Mouse (Mus musculus): ENCODE measurements around the gene Pilra.

Gene Pilra

DNA sequence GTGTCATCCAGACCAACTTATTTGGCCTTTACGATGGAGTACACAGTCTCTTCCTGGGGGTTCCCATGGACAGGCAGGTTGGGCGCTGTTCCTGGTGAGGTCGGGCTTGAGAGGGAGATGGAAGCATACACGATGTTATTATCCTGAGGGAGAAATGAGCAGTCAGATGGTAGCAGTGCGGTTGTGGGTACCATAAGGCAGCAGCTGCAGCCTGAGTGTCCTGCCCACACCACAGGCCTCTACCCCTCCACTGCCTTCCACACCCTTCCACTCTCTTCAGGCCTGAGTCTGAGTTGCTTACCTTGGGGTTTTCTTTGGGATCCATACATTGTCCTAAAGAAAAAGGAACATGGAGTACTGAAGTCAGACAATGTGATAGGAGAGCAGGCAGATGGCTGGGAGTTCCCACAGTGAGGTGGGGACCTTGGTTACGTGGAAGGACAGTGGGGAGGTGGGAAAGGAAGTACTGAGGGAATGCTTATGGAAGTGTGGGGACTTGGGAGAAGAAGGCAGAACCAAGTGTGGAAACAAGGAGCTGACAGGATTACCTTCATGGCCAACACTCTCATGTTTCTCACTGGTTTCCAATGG is 12.5 kb downstream of the Pilra start:
- no peak for DNase-seq (ENCODE audit: low spot score)

DNA sequence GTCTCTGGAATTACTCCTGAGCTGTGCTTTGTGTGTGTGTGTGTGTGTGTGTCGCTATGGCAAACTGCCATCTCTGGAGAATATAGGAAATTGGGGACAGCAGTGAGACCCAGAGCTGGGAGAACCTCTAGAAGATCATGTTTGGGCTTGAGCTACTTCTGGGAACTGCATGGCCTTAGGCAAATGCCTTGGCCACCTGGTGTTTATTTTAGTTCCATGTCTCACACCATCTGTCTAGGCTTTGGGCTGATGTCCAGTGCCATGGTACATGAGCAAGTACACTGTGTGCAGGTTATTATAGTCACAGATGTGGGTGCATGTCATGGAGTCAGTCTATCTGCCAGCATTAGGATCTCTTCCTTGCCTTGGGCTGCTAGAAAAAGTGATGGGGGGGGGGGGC is 13.5 kb downstream of the Pilra start:
- no peak for DNase-seq (ENCODE audit: low spot score)

DNA sequence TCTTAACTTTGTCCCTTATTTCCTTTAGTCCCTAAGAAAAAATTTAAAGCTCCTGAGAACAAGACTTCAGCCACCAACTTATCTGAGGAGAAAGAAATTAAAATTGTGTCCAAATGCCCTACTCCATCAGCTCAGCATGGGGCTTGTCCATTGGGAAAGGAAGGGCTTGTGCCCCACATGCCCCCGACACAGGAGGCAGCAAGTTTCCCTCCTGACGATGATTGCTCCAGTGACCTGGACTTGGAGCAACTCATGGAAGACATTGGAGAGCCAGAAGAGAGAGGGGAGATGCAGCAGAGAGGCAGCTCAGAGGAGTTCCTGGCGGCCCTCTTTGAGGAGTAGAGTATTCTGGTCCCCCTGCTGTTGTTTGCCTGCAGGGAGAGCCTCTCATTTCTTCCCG is 14.0 kb downstream of the Pilra start:
- no peak for DNase-seq (ENCODE audit: low spot score)

DNA sequence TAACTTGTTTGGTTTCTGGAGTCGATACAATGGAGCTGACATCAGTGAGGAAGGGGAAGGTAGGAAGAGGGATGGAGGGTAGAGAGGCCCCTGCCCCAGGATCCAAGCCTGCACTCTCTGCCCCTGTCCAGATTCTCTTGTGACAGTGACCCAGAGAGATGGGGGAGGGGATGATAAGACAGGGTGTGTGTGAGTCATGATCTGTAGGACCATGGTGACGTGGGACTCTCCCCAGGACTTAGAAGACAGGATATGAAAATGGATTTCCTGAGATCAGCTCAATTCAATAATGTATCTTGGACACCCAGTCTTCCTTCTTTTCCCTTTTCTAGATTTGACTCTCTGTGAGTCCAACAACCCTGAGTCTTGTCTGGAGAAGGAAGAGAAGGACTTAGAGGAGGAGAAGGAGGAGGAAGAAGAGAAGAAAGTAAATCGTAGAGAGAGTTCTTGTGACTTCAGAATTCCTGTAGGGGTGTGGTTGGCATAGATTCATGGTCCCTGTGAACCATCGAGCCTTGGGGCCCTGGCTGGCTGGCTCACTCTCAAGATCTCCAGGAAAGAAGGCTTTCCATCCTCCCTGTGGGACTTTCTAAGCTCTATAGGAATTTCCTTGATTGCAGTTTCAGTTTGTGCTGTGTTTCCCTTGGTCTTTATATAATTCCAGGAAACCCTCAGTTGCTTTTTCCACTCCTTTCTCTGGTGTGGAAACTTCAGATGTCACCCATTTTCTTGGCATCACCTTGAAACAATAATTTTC is 18.4 kb downstream of the Pilra start:
- DNase-seq (ENCODE audit: low spot score): no peak

GRCm38 (mm10) chr5:137808316-137808715 is 27.8 kb downstream of the Pilra start:
- no peak for DNase-seq (ENCODE audit: low spot score)

DNA sequence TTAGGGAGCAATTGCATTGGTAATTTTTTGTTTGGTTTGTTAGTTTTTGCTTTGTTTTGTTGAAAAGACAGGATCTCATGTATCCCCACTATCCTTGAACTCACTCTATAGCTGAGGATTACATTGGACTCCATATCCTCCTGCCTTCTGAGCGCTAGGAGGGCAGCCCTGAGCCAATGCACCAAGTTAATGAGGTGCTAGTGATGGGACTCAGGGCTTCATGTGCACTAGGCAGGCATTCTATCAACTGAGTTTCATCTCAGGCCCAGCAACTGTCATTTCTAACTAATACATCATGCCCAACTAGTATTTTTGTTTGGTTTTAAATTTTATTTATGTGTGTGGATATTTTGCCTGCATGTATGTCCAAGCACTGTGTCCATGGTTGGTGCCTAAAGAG is 29.9 kb downstream of the Pilra start:
- no peak for DNase-seq (ENCODE audit: low spot score)

DNA sequence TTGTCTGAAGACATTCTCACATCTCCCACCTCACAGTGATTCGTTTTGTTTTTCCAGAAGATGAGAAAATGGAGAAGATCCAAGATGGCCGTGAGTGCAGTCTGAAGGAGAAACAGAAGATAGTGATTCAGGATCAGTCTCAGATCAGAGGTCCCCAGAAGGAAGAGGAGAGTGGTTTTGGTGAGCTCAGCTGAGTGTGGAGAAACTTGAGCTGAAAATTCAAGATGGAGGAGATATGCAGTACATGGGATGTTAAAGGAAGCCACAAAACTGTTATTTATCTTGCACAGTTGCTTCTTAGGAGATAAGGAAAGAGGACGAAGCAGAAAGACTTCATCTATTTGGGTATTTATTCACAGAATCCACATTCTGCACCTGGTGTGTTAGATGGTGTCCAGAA is 35.2 kb downstream of the Pilra start:
- DNase-seq (ENCODE audit: low spot score): no peak

DNA sequence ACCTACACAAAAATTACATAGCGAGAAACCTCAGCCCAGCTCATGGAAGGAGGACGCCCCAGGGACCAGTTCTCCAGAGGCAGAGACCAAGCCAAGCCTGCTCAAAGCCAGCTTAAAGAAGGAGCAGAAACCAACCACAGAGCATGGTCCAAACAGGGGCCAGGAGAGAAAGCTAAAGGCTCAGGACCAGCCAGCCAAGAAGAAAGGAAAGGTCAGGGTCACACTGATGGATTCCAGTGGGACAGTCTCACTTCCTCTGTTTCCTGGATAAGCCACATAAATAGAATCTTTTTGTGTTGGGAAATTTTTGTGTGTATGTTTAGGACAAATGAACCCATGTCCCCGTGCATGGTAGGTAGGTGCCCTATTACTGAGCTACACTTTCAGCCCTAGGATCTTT is 39.5 kb downstream of the Pilra start:
- DNase-seq (ENCODE audit: low spot score): no peak

GRCm38 (mm10) chr5:137791553-137791952 is 44.5 kb downstream of the Pilra start:
- DNase-seq (ENCODE audit: low spot score): no peak

- no peak for DNase-seq (ENCODE audit: low spot score)
Measured at GRCm38 (mm10) chr5:137788946-137789531, 47.0 kb downstream of the Pilra start.

DNA sequence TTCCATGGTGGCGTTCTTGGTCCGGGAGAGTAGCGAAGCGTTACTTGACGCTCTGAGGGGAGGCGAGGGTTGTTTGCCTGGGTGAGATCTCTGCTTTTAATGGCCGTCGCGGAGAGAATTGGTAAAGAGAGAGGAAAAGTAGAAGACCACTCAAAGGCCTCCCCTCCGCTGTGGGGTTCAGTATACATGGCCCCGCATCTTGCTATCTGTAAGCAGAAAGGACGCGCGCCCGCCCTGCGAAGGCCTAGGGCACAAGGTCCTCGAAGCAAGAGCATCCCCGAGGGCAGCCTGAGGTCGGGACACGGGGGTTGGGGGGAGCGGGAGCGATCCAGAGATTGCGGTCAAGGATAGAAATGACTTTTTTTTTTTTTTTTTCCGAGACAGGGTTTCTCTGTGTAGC is 47.9 kb downstream of the Pilra start:
- peak; percentile 60 for DNase-seq (ENCODE audit: low spot score)

DNA sequence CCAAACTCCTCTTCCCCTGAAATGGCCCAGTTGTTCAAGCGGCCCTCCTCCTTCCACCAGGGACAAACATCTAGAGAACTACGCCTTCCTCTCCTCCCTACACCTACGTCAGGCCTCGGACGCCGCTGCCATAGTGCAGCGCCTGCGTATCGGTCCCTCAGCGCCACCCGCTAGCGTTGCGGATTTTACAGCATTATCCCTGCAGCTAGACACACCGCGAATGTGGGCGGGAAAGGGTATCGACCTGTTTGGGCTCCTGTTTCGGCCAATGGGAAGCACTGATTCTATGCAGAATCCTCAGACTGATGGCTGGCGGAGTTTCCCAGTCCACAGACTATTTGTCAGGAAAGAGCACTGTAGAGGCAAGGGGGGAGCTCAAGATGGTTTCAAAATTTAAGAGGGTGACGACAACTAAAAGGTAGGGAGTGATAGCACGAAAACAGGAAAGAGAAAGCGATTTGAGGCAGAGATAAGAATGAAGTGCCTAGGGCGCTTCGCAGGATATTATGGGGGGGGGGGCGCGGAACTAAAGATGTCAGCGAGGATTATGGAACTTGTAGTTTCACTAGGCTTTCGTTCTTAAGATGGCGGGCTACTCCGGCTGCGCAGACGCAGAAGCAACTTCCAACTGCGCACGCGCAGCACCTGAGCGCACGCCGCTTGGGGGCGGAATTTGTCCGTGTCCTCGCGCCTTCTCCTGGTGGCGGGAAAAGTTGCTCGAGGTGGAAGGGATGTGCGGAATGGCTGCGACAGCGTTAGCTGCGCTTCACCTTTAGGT is 48.7 kb downstream of the Pilra start, which contains the start of the genes Mepce and Zcwpw1:
Gene Mepce (minus strand): TSS at position 505 of the 778 bp plus-strand sequence.
Gene Zcwpw1 (plus strand): TSS at position 648 of the 778 bp plus-strand sequence.
- peak; percentile 95 for DNase-seq (ENCODE audit: low spot score)

- peak; percentile 100 for DNase-seq (ENCODE audit: low spot score)
Measured at GRCm38 (mm10) chr5:137786109-137786942, 49.8 kb downstream of the Pilra start.

DNA sequence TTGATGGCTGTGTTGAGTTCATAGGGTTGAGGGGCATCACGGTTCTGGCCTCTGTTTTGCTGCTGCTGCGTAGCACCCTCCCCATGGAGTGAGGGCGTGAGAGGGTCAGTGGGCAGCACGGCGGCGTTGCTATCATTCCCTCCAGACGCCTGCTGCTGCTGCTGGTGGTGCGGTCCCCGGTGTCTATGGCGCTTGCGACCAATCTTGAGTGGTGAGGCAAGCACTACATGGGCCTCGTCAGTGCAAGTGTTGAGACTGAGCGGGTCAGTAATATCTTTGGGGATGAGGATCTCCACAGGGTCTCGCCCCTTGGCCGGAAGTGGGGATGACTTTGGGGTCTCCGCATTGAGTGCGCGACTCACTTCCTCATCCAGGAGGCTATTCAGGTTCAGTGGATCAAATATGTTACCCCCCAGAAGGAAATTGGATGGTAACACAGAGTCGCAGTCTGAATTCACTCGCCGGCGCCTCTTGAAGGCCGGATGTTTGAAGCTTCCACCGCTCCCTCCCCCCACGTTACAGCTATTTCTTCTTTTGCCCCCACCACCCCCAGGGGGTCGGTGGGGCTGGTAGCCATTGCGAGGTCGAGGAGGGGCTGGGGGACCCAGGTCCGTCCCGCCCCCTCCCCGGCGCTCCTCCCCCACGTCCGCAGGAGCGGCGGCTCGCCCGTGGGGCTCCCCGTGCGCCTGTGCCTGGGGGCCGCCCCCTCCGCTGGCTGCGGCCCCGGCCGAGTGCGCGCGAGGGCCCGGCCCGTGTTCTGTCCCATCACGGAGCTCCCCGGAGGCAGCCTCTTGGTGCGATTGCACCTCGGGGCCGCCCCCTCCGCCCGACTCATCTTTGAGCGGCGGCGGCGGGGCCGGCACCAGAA is 50.7 kb downstream of the Pilra start:
- DNase-seq (ENCODE audit: low spot score): peak; percentile 49

- DNase-seq (ENCODE audit: low spot score): no peak
Measured at GRCm38 (mm10) chr5:137784546-137784945, 51.5 kb downstream of the Pilra start.

GRCm38 (mm10) chr5:137783901-137784540 is 52.1 kb downstream of the Pilra start:
- DNase-seq (ENCODE audit: low spot score): no peak

GRCm38 (mm10) chr5:137782776-137783522 is 53.1 kb downstream of the Pilra start:
- no peak for DNase-seq (ENCODE audit: low spot score)

- DNase-seq (ENCODE audit: low spot score): no peak
Measured at GRCm38 (mm10) chr5:137781661-137782060, 54.4 kb downstream of the Pilra start.
